Mouse (Mus musculus) C2C12 (cell line): ENCODE data around the gene Samd4.

Experiments used
- CEBPB ChIP-seq: IDR thresholded peaks from one replicate; pipeline ENCODE4 v1.6.1; 2011; ENCODE audit warnings: low read depth, mild to moderate bottlenecking, control low read depth, moderate library complexity
- MAX ChIP-seq: IDR thresholded peaks from one replicate; pipeline ENCODE4 v1.6.1; 2011; ENCODE audit warnings: mild to moderate bottlenecking, control low read depth
- MYOD1 ChIP-seq: IDR thresholded peaks from one replicate; pipeline ENCODE4 v1.6.1; 2011; ENCODE audit warnings: low read depth; ENCODE audit not compliant: control insufficient read depth, insufficient read length

- TF ChIP-seq MYOD1 (no peak), MAX (no peak), CEBPB (no peak)
Measured at GRCm38 (mm10) chr14:47017658-47018057, 135.0 kb downstream of the Samd4 start.
